Mouse (Mus musculus): ENCODE measurements at regions not wholly inside any gene's neighbourhood (a gene's known extent, or its start where the extent isn't known, plus 50 kb on each side); places are given as distances from the start of the nearest gene placed in this dataset.
"Not testable (repeated sequence)": the region's sequence is repeated elsewhere in the genome, so short reads cannot be mapped to it uniquely, and the experiment has no call there.

GRCm38 (mm10) chr14:48852061-48852460 is 178.4 kb upstream of the Otx2 start:
- DNase-seq (ENCODE audit: low spot score): no peak

GRCm38 (mm10) chr14:48842861-48843260 is 169.2 kb upstream of the Otx2 start:
- no peak for DNase-seq (ENCODE audit: low spot score)

DNA sequence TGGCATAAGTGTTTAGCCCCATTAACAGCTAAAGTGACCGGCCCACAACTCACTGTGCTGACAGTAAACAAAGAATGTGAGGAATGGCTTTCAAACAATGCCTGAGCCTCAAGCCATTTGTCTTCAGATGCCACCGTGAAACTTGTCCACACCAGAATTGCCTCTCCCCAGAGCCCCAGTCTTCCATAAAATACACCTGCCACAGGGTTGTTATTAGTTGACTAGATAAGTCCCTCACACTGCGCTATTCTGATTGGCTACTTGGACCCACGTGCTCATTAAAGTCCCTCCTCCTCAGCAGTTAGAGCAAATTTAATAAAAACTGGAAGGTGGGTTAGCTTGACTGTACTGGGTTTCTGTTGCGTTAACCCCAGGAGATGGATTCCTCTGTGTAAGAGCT is 167.7 kb upstream of the Otx2 start:
- DNase-seq (ENCODE audit: low spot score): no peak

GRCm38 (mm10) chr14:48837181-48837580 is 163.6 kb upstream of the Otx2 start:
- DNase-seq (ENCODE audit: low spot score): no peak

GRCm38 (mm10) chr14:48836071-48836470 is 162.5 kb upstream of the Otx2 start:
- no peak for DNase-seq (ENCODE audit: low spot score)

DNA sequence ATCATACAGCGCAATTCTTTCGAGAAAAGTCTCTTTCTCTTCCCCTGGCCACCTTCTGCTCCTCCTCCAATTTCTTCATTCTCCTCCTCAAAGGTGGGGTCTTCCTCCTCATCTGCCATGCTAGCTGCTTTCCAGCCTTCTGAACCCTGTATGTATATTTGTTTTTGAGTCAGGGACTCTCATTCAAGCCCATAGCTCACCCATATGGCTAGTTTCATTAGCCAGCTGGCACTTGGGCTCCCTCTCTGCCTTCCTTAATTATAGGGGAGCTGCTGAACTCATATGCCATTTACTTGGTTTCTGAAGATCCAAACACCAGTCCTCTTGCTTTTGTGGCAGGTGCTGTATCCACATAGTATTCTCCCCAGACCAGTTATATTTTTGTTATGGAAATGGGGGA is 160.8 kb upstream of the Otx2 start:
- no peak for DNase-seq (ENCODE audit: low spot score)

DNA sequence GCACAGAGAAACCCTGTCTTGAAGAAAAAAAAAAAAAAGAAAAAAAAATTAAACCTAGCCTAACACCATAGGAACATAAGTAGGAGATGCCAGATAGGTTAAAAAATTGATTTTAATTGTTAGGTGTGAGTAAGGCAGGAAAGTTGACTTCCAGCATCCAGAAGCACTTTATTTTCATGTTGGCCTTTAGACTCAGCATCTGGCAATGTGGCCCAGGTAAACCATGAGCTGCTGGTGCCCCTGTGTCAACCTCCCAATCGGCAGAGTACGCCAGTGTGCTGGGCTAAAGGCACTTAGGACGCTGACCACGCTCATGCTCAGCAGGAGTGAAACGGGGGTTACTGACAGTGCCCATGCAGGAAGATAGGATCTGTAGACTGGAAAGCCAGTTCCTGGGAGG is 152.8 kb upstream of the Otx2 start:
- no peak for DNase-seq (ENCODE audit: low spot score)

DNA sequence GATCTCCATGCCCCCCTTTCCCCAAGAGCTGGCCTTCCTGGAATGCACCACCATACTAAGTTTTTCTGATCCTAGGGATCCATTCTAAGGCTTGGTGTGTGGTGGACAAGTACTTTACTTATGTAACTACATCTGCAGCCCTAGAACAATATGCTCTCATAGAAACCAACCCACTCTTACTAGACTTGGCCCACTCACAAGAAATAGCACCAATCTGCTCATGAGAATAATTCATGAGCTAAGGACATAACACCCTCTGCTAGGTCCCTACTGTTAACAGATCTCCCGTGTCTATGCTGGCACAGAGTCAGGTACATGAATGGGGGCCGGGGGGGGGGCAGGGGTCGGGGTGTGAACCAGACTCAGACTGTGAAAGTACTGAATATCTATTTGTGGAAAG is 150.8 kb upstream of the Otx2 start:
- no peak for DNase-seq (ENCODE audit: low spot score)

DNA sequence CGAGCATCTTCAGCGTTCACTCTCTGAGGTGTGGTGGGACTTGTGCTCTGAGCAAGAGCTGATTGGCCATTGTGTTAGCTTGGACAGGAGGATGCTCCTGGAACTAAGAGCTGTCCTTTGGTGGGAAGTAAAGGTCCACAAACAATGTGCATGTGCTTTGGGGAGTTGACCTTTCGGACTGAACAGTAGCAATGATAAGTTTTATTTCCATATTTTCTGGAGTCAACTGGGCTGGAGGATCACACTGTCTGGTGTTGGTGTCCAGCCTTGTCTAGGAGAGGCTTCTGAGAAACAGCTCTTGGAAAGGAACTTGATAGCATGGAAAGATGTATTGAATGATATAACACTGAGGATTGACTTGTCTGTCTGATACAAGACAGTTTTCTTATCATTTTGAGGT is 142.3 kb upstream of the Otx2 start:
- DNase-seq (ENCODE audit: low spot score): no peak

DNA sequence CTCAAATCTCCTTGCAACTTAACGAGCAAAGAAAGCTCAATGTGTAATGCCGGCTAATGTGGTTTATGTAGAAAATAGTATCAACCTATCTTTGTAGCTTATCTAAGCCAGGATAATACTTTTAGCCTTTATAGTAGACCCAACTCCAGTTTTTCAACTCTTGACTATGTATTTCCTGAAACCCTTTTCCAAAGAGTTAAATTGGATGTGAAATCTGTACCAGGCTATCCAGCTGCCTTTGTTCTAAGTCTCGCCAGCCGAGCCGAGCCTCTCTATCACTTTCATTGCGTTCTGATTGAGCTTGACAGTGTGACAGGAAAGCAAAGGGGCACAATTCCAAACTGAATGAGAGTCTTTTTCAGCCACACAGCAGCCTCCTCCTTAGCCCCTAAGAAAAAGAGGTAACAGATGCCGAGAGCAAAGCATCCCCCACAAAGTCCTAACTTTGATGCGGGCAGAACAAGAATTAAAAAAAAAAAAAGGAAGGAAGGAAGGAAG is 141.7 kb upstream of the Otx2 start:
- DNase-seq (ENCODE audit: low spot score): no peak

DNA sequence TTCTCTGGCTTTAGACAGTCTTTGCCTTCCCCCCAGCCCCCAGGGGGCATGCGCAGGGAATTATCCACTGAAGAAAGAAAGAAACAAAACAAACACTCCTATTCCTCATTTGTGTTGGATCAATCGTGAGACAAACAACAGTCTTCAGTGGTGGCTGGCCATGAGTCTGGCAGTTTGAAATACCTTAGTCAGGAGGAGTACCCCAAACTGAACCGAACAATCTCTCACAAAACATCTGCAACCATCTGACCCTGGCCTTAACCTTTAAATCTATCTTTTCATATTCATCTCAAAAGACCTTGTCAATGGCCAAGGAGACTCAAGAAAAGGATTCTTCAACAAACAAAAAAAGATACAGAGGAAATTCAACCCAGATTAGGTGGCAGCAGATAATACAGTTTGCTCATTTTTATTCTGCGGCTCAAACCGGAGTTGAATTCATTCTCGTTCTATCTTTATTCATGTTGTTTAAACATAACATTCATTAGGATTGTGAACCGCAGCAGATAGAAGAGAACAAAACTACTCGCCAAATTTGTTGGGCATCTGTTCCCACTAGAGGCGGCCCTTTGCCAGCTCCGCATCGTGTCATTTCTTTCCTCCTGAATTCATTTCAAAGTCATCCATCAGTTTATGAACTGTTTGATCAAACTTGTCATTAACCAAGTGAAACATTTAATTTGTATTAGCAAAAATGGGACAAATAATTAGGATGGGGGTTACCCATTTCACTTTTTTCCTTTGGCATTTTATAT is 139.3 kb upstream of the Otx2 start:
- DNase-seq (ENCODE audit: low spot score): no peak

DNA sequence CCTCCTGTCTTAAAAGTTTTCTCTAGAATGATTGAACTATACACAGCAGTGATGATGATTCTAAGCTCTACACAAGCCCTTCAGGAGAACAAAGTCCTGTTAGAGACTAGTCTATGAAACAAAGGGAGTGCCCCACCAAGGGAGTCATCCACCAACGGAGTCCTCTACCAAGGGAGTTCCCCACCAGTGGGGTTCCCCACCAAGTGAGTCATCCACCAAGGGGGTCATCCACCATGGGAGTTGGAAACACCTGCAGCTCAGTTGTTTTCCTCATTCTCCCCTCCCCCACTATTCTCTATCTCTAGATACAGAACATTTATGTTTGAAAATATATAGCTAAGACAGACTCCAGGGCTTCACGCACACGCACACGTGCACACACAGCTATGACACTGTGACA is 130.5 kb upstream of the Otx2 start:
- DNase-seq (ENCODE audit: low spot score): no peak

DNA sequence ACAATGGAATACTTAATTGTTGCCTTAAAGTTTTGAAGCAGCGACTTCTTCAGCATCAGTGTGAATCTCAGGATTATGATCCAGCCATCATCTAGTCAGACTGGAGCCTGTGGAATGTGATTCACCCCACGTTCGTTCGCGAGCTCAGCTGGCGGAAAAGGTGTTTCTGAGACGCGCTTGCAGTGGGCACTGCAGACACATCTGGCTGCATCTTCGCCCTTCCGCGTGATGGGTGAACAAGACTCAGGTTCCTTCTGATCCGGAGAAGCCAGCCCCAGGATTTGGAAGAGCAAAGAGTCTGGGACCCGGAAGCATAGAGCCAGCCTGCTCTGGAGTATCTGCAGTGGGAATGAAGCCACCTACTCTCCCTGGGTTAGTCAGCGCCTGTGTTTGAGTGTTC is 127.7 kb upstream of the Otx2 start:
- no peak for DNase-seq (ENCODE audit: low spot score)

DNA sequence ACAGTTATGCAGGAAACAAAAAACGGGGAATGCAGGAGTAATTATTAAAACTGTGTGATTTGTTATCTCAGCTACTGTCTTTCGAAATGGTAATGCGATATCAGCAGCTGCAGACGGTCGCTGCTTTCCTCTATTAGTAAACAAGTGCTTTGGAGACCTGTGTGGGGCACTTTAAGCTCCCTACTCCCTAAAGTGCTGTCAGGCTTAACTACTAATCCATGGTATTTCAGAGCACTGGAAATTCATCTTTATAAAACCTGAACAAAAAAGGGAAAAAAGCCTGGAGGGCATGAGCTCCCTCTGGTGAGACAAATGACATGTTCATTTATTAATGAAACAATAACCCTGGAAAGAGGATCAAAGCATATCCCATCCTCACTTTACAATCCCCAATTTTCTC is 127.2 kb upstream of the Otx2 start:
- no peak for DNase-seq (ENCODE audit: low spot score)

DNA sequence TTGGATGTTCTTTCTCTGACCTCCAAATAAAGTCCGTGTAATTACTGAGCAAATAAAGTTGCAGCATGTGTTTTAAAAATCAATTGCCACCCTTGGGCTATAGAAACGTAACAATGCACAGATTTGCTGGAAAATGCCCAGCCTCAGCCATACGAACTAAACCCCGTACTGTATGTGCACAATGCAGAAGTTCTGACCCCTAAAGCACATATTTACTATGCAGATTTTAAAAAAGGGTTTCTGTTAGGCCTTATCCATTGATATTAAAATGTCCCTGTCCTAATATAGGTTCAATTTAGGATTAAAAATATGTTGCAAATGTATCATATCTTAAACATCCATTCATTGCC is 126.5 kb upstream of the Otx2 start:
- no peak for DNase-seq (ENCODE audit: low spot score)

GRCm38 (mm10) chr14:48799442-48800099 is 126.0 kb upstream of the Otx2 start:
- no peak for DNase-seq (ENCODE audit: low spot score)

- no peak for DNase-seq (ENCODE audit: low spot score)
Measured at GRCm38 (mm10) chr14:48791507-48791906, 117.9 kb upstream of the Otx2 start.

DNA sequence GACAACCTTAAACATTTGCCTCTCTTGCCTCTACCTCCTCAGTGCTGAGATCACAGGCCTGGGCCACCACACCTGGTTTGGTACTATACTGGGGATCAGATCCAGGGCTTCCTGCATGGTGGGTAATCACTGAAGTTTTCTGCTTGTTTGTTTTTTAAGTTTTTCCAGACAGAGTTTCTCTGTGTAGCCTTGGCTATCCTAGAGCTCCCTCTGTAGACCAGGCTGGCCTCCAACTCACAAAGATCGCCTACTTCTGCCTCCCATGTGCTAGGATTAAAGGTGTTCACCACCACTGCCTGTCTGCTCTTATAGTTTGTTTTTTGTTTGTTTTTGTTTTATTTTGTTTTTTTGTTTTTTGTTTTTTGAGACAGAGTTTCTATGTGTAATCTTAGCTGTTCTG is 105.7 kb upstream of the Otx2 start:
- DNase-seq (ENCODE audit: low spot score): no peak

DNA sequence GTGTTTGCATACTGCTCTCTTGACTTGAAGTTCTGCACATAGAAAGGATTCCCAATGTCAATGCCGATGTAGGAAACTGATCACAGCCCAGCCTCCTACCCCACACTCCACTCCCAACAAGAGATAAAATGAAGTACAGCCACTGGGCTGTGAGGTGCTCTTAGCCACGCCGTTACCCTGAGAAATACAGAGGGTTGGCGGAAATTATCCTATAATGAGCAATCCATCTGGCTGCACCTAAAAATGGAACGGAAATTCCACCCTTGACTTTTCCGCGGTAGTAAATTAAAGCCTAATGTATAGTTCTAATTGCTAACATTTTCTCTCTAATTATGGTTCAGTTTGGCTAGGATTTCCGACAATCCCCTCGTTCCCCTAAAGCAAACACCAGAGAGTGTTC is 97.2 kb upstream of the Otx2 start:
- DNase-seq (ENCODE audit: low spot score): no peak

DNA sequence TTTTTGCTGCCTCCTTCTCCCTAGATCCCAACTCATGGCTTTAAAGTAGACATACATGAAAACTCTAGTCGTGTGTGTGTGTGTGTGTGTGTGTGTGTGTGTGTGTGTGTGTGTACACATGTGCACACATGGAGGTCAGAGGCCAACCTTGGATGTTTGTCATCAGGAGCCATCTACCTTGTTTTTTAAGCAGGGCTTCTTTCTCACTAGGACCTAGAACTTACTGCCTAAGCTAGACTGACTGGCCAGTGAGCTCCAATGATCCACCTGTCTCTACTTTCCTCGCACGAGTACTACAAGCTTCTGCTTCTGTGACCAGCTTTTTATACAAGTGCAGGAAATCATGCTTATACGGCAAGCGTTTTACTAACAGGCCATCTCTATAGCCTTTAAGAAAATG is 89.1 kb upstream of the Otx2 start:
- no peak for DNase-seq (ENCODE audit: low spot score)

DNA sequence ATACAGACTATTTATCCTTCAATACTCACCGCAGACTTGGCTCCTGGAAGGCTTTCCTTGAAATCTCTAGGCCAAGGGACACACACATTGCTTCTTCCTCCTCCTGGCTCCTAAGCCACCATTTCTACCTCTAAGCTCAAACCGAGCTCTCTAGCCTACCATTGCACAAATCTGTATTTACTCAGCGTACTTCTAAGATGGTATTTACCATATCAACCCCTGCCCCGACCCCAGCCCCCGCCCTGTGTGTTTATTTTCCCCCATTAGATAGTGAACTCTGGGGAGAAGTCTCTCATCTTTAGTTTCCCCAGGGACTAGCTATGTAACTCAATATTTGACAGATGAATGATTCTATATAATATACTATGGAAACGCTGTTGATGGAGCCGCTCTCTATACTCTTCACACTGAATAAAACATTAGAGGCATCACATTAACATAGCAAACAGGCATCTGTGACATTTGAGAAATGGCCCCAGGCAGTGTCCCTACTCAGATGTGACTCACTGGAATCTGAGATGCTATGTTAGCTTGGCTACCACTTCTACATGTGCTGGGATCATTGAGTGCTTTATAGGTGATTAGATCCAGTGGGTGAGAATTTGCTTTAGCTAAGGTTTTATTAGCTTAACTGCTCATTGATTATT is 87.5 kb upstream of the Otx2 start:
- no peak for DNase-seq (ENCODE audit: low spot score)

DNA sequence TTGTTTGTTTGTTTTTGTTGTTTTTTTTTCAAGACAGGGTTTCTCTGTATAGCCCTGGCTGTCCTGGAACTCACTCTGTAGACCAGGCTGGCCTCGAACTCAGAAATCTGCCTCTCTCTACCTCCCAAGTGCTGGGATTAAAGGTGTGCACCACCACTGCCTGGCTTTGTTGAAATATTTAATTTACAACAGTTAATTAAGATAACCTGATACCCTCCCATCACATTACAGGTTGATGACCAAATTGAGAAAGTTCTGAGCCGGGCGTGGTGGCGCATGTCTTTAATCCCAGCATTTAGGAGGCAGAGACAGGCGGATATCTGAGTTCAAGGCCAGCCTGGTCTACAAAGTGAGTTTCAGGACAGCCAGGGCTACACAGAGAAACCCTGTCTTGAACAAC is 81.5 kb upstream of the Otx2 start:
- not testable (repeated sequence) for DNase-seq (ENCODE audit: low spot score)
